Mouse (Mus musculus): ENCODE measurements around the gene Atcay. TPM values are rescaled to one million over a fixed set of nuclear protein-coding genes. Genes with fewer than 3 reads are reported as not detected.

Gene Atcay
- total and polyA plus RNA-seq, 3 experiments: 0.06 to 0.08 TPM; not detected in 1

DNA sequence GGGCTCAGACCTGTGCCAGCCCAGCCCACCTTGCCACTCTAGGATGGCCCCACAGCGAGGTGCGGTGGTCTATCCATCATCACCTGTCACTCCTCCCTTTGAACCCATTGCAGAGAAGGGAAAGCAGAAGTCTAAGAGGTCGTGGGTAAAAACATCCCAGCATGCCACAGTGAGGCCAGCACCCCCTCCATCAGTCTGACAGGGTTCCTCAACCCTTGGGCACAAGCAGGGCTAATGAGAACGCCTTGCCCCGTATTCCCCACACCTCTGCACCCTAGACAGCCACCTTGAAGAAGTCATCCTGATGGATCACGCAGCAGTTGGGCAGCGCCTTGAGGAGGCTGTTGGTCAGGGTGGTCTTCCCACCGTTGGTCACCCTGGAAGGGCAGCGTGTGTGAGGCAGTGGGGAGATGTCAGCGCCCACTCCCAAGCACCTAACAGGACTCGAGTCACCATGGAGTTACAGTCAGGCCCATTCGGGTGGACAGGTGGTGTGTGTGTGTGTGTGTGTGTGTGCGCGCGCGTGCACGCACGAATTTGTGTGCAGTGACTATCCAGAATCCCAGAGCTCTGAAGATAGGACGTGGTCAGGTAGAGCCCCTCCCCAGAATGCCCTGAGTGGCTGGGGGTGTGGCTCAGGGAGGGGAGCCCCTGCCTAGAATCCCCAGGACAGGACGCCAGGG is 29.9 kb downstream of the Atcay start:
- Histone ChIP-seq H3K9ac (ENCODE audit: insufficient read depth, low read depth) (no peak overlapping the region), H3K27ac (ENCODE audit: insufficient read depth, low read depth) (no peak overlapping the region), H3K4me1 (ENCODE audit: control insufficient read depth in 1 of 2, insufficient read depth in 2 of 2) (peaks cover 34 to 56% of the 10 kb centered on the region in 2 experiments), H3K4me3 (replicated peaks in 1 of 3; ENCODE audit: low read depth in 2 of 3, low read length in 2 of 3, poor library complexity in 1 of 3) (no peak overlapping the region), H3K4me2 (ENCODE audit: insufficient read depth, low read depth, poor library complexity, severe bottlenecking) (no peak overlapping the region), H3K9me3 (replicated peaks; ENCODE audit: low read length) (peaks cover 10% of the 10 kb centered on the region), H3K79me2 (replicated peaks; ENCODE audit: control insufficient read depth, extremely low read depth, insufficient read depth, poor library complexity, severe bottlenecking) (no peaks in the 10 kb centered on the region), H3K27me3 (replicated peaks) (peaks cover 3% of the 10 kb centered on the region), H3K36me3 (replicated peaks in 1 of 2; ENCODE audit: control insufficient read depth in 1 of 2, insufficient read depth in 1 of 2, low read length in 1 of 2) (no peaks in the 10 kb centered on the region)
- TF ChIP-seq RAD21 (IDR thresholded peaks at IDR 0.05; ENCODE audit: low read depth, low read length): no peak
- in situ Hi-C loops (cut with MboI; ENCODE audit: low pct_ligation_motif_present, low pct_unique_long_range_greater_than_20kb, low sequenced_read_pairs) (loop anchor here (5.0 kb wide), 1 partner anchor 37 kb away; no protein-coding TSS in a partner anchor), dilution Hi-C loops (cut with MboI; ENCODE audit: extremely low pct_ligation_motif_present, extremely low pct_unique_long_range_greater_than_20kb, low sequenced_read_pairs) (no loop called here)
- DNase-seq (ENCODE audit: extremely low read depth): no peak

DNA sequence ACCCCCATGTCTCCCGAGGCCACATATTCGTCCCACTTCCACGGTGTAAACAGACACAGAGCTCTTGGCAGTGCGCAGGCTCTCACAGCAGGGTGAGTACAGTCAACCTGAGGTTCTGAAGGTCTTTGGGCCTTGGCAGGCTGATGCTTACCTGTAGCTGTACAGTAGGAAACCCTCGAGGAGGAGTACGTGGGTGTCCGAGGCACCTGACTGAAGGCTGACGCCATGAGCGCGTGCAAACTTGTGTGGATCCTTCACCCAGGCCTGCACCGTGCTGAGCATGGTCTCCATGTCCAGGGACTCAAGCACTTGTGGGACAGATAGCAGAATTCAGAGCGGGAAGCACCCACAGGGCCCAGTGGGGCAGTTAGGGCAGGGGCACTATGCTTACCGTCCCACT is 30.5 kb downstream of the Atcay start:
- no peak overlapping the region for H3K4me2 ChIP-seq (ENCODE audit: insufficient read depth, low read depth, poor library complexity, severe bottlenecking)
- no peaks in the 10 kb centered on the region for H3K36me3 ChIP-seq (replicated peaks in 1 of 2; ENCODE audit: control insufficient read depth in 1 of 2, insufficient read depth in 1 of 2, low read length in 1 of 2)

GRCm38 (mm10) chr10:81198990-81199389 is 31.6 kb downstream of the Atcay start:
- in situ Hi-C loops (cut with MboI; ENCODE audit: low pct_ligation_motif_present, low pct_unique_long_range_greater_than_20kb, low sequenced_read_pairs) (loop anchor here (5.0 to 10.0 kb wide), 2 partner anchors 88 to 156 kb away; partner anchors contain the start of genes Hmg20b and Mfsd12), dilution Hi-C loops (cut with MboI; ENCODE audit: extremely low pct_ligation_motif_present, extremely low pct_unique_long_range_greater_than_20kb, low sequenced_read_pairs) (no loop called here)
- H3K9me3 ChIP-seq (replicated peaks; ENCODE audit: low read length): no peaks in the 10 kb centered on the region
- H3K9ac ChIP-seq (ENCODE audit: insufficient read depth, low read depth): no peak overlapping the region
- peaks cover 38 to 54% of the 10 kb centered on the region in 2 experiments for H3K4me1 ChIP-seq (ENCODE audit: control insufficient read depth in 1 of 2, insufficient read depth in 2 of 2)
- no peak for DNase-seq (ENCODE audit: extremely low read depth)
- no peak overlapping the region for H3K4me2 ChIP-seq (ENCODE audit: insufficient read depth, low read depth, poor library complexity, severe bottlenecking)
- H3K36me3 ChIP-seq (replicated peaks in 1 of 2; ENCODE audit: control insufficient read depth in 1 of 2, insufficient read depth in 1 of 2, low read length in 1 of 2): no peaks in the 10 kb centered on the region
- TF ChIP-seq BHLHE40 (IDR thresholded peaks at IDR 0.05; ENCODE audit: low read depth, low read length) (no peak), POLR2AphosphoS2 (IDR thresholded peaks at IDR 0.05; ENCODE audit: low read depth, low read length) (no peak), CHD2 (IDR thresholded peaks at IDR 0.05; ENCODE audit: low read length) (no peak), KAT2A (IDR thresholded peaks at IDR 0.05; ENCODE audit: insufficient replicate concordance, low read length) (no peak), TBP (conservative IDR thresholded peaks at IDR 0.05; ENCODE audit: low read depth, low read length) (no peak), CTCF (conservative IDR thresholded peaks at IDR 0.05 in 1 of 2, IDR thresholded peaks at IDR 0.05 in 1 of 2; ENCODE audit: low read depth in 2 of 2, low read length in 2 of 2) (peak in 1 of 2 experiments; percentile 16; a peak in 1 of 4 replicates), SMC3 (IDR thresholded peaks at IDR 0.05; ENCODE audit: low read depth, low read length) (no peak)
- H3K79me2 ChIP-seq (replicated peaks; ENCODE audit: control insufficient read depth, extremely low read depth, insufficient read depth, poor library complexity, severe bottlenecking): no peaks in the 10 kb centered on the region
- peaks cover 5% of the 10 kb centered on the region for H3K27me3 ChIP-seq (replicated peaks)
- no peak overlapping the region for H3K27ac ChIP-seq (ENCODE audit: insufficient read depth, low read depth)
- no peak overlapping the region for H3K4me3 ChIP-seq (replicated peaks in 1 of 3; ENCODE audit: low read depth in 2 of 3, low read length in 2 of 3, poor library complexity in 1 of 3)

More for the DNA sequence above, 30.5 kb downstream of the Atcay start:
- Histone ChIP-seq H3K9me3 (replicated peaks; ENCODE audit: low read length) (peaks cover 9% of the 10 kb centered on the region), H3K79me2 (replicated peaks; ENCODE audit: control insufficient read depth, extremely low read depth, insufficient read depth, poor library complexity, severe bottlenecking) (no peaks in the 10 kb centered on the region), H3K4me3 (replicated peaks in 1 of 3; ENCODE audit: low read depth in 2 of 3, low read length in 2 of 3, poor library complexity in 1 of 3) (no peak overlapping the region), H3K27me3 (replicated peaks) (peaks cover 3% of the 10 kb centered on the region), H3K4me1 (ENCODE audit: control insufficient read depth in 1 of 2, insufficient read depth in 2 of 2) (peaks cover 36 to 56% of the 10 kb centered on the region in 2 experiments), H3K9ac (ENCODE audit: insufficient read depth, low read depth) (no peak overlapping the region), H3K27ac (ENCODE audit: insufficient read depth, low read depth) (no peak overlapping the region)
- in situ Hi-C loops (cut with MboI; ENCODE audit: low pct_ligation_motif_present, low pct_unique_long_range_greater_than_20kb, low sequenced_read_pairs): loop anchor here (5.0 kb wide), 1 partner anchor 37 kb away; no protein-coding TSS in a partner anchor
- dilution Hi-C loops (cut with MboI; ENCODE audit: extremely low pct_ligation_motif_present, extremely low pct_unique_long_range_greater_than_20kb, low sequenced_read_pairs): no loop called here
- TF ChIP-seq PAX5 (IDR thresholded peaks at IDR 0.05; ENCODE audit: low read length) (no peak), JUND (conservative IDR thresholded peaks at IDR 0.05; ENCODE audit: low read depth, low read length) (no peak), BHLHE40 (IDR thresholded peaks at IDR 0.05; ENCODE audit: low read depth, low read length) (no peak), CHD1 (IDR thresholded peaks at IDR 0.05; ENCODE audit: low read depth, low read length) (no peak), ZC3H11A (IDR thresholded peaks at IDR 0.05; ENCODE audit: low read depth, low read length) (no peak), USF1 (IDR thresholded peaks at IDR 0.05; ENCODE audit: low read depth, low read length) (no peak), POLR2A (IDR thresholded peaks at IDR 0.05; ENCODE audit: low read depth, low read length) (no peak), HCFC1 (IDR thresholded peaks at IDR 0.05; ENCODE audit: low read depth, low read length) (no peak), TCF12 (IDR thresholded peaks at IDR 0.05; ENCODE audit: low read depth, low read length) (no peak), IRF4 (IDR thresholded peaks at IDR 0.05; ENCODE audit: low read depth, low read length) (no peak), ZNF384 (IDR thresholded peaks at IDR 0.05; ENCODE audit: low read depth, low read length) (no peak), MAFK (IDR thresholded peaks at IDR 0.05; ENCODE audit: insufficient replicate concordance, low read length) (no peak), SIN3A (IDR thresholded peaks at IDR 0.05; ENCODE audit: low read length) (no peak), MAZ (IDR thresholded peaks at IDR 0.05; ENCODE audit: low read depth, low read length) (no peak)
- DNase-seq (ENCODE audit: extremely low read depth): no peak

Measured in CH12.LX (cell line).